Mouse (Mus musculus): ENCODE measurements at regions not wholly inside any gene's neighbourhood (a gene's known extent, or its start where the extent isn't known, plus 50 kb on each side); places are given as distances from the start of the nearest gene placed in this dataset.

DNA sequence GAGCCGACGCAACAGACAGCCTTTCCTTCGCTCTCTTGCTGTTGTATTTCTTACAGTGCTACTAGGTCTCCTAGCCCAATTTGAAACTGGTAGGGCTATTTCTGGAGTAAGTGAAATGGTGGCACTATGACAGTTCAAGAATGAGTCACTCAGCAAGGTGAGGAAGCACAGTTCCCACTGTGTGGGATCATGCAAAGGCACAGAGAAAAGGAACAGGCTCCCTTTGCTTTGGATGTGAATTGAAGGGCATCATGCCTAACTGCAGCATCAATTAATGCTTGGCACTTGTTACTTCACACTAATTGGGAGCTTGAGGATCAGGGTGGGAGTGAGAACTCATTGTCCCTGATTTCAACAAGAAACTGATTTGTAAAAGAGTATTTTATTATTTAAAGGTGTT, 560.8 kb upstream of the Tle4 start:
- Histone ChIP-seq H3K4me1 (no peaks in the 10 kb centered on the region), H3K9me3 (no peaks in the 10 kb centered on the region), H3K9ac (no peak overlapping the region), H3K4me2 (replicated peaks) (no peak overlapping the region), H3K27ac (no peak overlapping the region), H3K4me3 (no peak overlapping the region), H3K27me3 (no peaks in the 10 kb centered on the region), H3K36me3 (no peaks in the 10 kb centered on the region)
- WGBS: 95% methylated on average over 3 of the region's 3 CpGs
- ATAC-seq (ENCODE audit: low FRiP score, low read depth): no peak

DNA sequence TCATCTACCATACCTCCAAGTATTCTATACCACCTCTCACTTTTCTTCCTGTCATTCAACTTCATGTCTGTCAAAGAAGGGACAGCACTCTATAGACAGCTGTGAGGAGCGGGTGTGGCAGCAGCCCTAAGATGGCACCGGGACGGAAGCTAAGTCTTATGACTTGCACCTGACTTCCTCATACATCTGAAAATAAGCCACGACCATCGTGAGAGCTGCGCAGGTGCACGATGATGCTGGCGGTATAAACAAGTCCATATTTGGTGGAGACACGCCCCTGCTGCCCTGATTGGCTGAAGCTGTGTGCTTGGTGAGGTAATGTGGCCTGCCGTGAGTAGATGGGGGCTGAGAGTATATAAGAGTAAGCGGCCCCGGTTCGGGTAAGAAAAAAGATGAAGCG, 560.3 kb upstream of the Tle4 start:
- Histone ChIP-seq H3K4me1 (no peaks in the 10 kb centered on the region), H3K9me3 (no peaks in the 10 kb centered on the region), H3K9ac (no peak overlapping the region), H3K27ac (no peak overlapping the region), H3K36me3 (no peaks in the 10 kb centered on the region), H3K27me3 (no peaks in the 10 kb centered on the region), H3K4me3 (no peak overlapping the region), H3K4me2 (replicated peaks) (no peak overlapping the region)
- 83% methylated on average over 14 of the region's 14 CpGs for WGBS
- ATAC-seq (ENCODE audit: low FRiP score, low read depth): no peak

DNA sequence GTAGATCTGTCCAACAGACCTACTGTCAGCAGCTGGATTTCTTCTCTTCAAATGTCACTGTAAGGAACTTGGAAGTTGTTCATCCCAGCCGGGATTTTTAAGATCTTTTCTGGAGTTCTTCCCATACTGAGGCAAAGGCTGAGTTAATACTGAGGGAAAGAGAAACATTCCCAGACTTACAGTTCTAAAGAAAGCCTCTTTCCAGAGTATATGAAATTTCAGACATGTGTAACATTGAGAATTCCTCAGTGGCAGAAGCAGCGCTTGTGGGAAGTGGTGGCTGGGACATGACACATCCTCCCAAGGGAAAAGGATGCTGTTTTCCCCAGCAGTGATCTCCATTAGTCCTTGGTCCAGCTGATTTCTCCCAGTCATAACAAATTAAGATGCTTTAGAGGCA, 556.8 kb upstream of the Tle4 start:
- Histone ChIP-seq H3K27ac (no peak overlapping the region), H3K27me3 (no peaks in the 10 kb centered on the region), H3K9ac (no peak overlapping the region), H3K4me2 (replicated peaks) (no peak overlapping the region), H3K4me1 (no peaks in the 10 kb centered on the region), H3K4me3 (no peak overlapping the region), H3K9me3 (no peaks in the 10 kb centered on the region), H3K36me3 (no peaks in the 10 kb centered on the region)
- no peak for ATAC-seq (ENCODE audit: low FRiP score, low read depth)
- 58% methylated on average over 2 of the region's 2 CpGs for WGBS

GRCm38 (mm10) chr19:15146325-15146724, 548.5 kb upstream of the Tle4 start:
- Histone ChIP-seq H3K4me1 (no peaks in the 10 kb centered on the region), H3K27me3 (no peaks in the 10 kb centered on the region), H3K36me3 (no peaks in the 10 kb centered on the region), H3K4me3 (no peak overlapping the region), H3K9ac (no peak overlapping the region), H3K9me3 (no peaks in the 10 kb centered on the region), H3K4me2 (replicated peaks) (no peak overlapping the region), H3K27ac (no peak overlapping the region)
- ATAC-seq (ENCODE audit: low FRiP score, low read depth): no peak
- 82% methylated on average over 3 of the region's 3 CpGs for whole genome bisulfite sequencing

DNA sequence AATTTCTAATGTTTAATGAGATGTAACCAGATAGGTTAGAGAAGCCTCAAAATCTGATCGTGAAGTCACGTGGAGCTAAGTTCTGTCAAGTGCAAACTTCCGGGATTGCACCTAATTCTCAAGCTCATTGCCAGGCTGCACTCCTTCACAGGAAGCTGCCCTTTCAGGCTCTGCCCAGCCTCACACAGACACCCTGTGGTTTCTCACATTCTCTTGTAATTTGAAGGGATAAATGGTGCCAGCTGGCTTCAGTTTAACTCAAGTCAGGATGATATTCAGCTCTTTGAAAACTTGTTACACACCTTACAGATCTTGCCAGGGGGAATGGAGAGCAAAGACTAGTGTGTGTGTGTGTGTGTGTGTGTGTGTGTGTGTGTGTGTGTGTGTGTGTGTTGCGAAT, 529.3 kb upstream of the Tle4 start:
- 33% methylated on average over 4 of the region's 4 CpGs for WGBS

DNA sequence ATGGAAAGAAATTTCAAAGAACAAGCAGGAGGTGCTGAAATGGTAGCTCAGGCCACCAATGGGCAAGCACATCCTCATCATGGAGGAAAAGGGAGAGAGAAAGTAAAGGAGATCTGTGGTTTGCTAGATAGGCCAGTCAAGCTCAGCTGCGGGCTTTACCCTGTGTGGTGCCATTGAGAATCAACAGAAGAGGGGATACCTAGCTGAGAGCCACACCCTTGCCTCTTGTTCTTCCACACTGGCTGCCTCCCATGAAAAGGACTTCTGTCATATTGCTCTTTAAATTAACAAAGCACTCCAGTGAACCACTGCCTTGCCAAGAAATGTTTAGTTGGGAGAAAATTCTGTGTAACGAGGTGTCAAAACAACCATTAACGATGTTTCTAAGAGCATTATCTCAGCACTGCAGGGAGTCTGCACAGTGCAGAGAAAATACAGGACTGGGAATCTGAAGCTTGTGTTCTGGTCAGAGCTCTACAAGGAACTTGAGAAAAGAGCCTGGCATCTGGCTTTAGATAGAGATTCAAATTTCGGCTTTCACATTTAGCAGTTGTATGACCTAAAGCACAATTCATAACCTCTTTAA, 510.7 kb upstream of the Tle4 start:
- Histone ChIP-seq H3K36me3 (no peaks in the 10 kb centered on the region), H3K9ac (no peak overlapping the region), H3K27me3 (no peaks in the 10 kb centered on the region), H3K4me1 (no peaks in the 10 kb centered on the region), H3K9me3 (no peaks in the 10 kb centered on the region), H3K27ac (no peak overlapping the region), H3K4me2 (replicated peaks) (no peak overlapping the region), H3K4me3 (no peak overlapping the region)
- ATAC-seq (ENCODE audit: low FRiP score, low read depth): no peak
- WGBS: 60% methylated on average over 4 of the region's 4 CpGs

More for the DNA sequence above, 529.3 kb upstream of the Tle4 start:
- no peak for ATAC-seq (ENCODE audit: low FRiP score, low read depth)
- H3K4me3 ChIP-seq: no peak overlapping the region
- H3K36me3 ChIP-seq: no peaks in the 10 kb centered on the region
- no peaks in the 10 kb centered on the region for H3K27me3 ChIP-seq
- H3K27ac ChIP-seq: no peak overlapping the region
- no peak overlapping the region for H3K4me2 ChIP-seq (replicated peaks)
- H3K9me3 ChIP-seq: no peaks in the 10 kb centered on the region
- H3K9ac ChIP-seq: no peak overlapping the region
- no peaks in the 10 kb centered on the region for H3K4me1 ChIP-seq

GRCm38 (mm10) chr19:15095054-15095453, 497.2 kb upstream of the Tle4 start:
- H3K9ac ChIP-seq: no peak overlapping the region
- WGBS: 64% methylated on average over 1 of the region's 1 CpGs
- peaks cover 8% of the 10 kb centered on the region; the same call in 1 of the 2 replicates for H3K4me1 ChIP-seq
- no peaks in the 10 kb centered on the region for H3K27me3 ChIP-seq
- no peak overlapping the region for H3K4me2 ChIP-seq (replicated peaks)
- no peak for ATAC-seq (ENCODE audit: low FRiP score, low read depth)
- no peak overlapping the region for H3K4me3 ChIP-seq
- no peaks in the 10 kb centered on the region for H3K36me3 ChIP-seq
- H3K27ac ChIP-seq: no peak overlapping the region
- no peaks in the 10 kb centered on the region for H3K9me3 ChIP-seq

DNA sequence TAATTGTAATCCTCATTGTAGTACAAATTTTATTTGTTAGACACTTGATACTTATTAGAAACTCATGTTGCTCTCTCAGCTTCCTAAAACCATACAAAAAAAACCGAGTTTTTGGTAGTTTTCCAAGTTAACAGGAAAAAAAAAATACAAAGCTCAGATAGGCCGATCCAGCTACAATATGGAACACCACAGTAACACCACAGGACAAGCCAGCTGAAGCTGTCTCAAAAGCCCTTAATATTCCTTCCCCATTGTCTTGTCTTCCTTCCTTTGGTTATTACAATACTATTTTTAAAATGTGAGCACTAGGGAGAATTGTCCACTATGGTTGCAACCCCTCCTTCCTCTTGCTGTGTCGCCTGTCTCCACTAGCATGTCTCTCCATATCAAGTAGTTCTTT, 495.7 kb upstream of the Tle4 start:
- Histone ChIP-seq H3K27me3 (no peaks in the 10 kb centered on the region), H3K9me3 (no peaks in the 10 kb centered on the region), H3K36me3 (no peaks in the 10 kb centered on the region), H3K4me1 (peaks cover 8% of the 10 kb centered on the region; the same call in 1 of the 2 replicates), H3K4me2 (replicated peaks) (no peak overlapping the region), H3K27ac (no peak overlapping the region), H3K9ac (no peak overlapping the region), H3K4me3 (no peak overlapping the region)
- WGBS: 51% methylated on average over 3 of the region's 3 CpGs
- ATAC-seq (ENCODE audit: low FRiP score, low read depth): no peak

DNA sequence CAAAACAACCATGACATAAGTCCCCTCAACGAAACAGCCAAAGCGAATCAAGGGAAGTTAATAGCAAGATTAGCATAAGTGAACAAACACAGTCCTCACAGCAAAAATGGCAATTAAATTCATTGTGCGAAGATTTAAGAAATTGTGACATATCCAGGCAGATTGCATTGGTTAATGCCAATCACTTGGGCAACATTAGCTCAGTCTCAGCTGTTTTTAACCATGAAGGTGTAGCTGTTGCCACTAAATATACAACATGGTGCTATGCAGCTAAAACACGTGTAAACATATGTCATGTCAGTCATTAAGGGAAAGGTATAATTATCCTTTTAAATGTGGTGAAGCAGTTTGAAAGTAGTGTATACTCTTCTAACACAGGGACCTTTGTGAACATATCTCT, 482.8 kb upstream of the Tle4 start:
- no peak overlapping the region for H3K4me3 ChIP-seq
- no peaks in the 10 kb centered on the region for H3K27me3 ChIP-seq
- no peak for ATAC-seq (ENCODE audit: low FRiP score, low read depth)
- 82% methylated on average over 4 of the region's 4 CpGs for WGBS
- no peak overlapping the region for H3K27ac ChIP-seq
- no peaks in the 10 kb centered on the region for H3K9me3 ChIP-seq
- no peaks in the 10 kb centered on the region for H3K36me3 ChIP-seq
- H3K9ac ChIP-seq: no peak overlapping the region
- no peaks in the 10 kb centered on the region for H3K4me1 ChIP-seq
- no peak overlapping the region for H3K4me2 ChIP-seq (replicated peaks)

DNA sequence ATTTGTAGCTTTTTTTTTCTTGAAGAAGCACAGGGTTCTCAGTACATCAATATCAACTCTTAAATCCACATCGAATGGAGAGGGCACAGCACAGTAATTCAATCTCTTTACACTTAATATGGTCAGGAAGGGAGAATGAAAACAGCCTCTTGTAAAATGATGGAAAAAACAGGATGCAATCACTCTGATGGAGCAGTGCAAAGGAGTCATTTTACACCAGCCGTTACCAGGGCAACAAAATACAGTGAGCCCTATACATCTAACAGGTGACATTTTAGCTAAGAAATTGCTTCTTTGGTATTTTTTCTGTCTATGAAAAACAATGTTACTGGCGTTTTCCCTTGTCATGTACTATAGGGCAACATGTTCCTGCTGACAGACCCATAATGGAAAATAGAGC, 459.9 kb upstream of the Tle4 start:
- peak; percentile 40; the same call in 1 of the 2 replicates for ATAC-seq (ENCODE audit: low FRiP score, low read depth)
- H3K27me3 ChIP-seq: no peaks in the 10 kb centered on the region
- WGBS: 43% methylated on average over 3 of the region's 3 CpGs
- 0 out of 2 replicates have a peak, but pooled peaks cover 2% of the 10 kb centered on the region for H3K9me3 ChIP-seq
- H3K27ac ChIP-seq: no peak overlapping the region
- H3K9ac ChIP-seq: no peak overlapping the region
- H3K36me3 ChIP-seq: no peaks in the 10 kb centered on the region
- H3K4me1 ChIP-seq: peaks cover 29% of the 10 kb centered on the region
- no peak overlapping the region for H3K4me2 ChIP-seq (replicated peaks)
- H3K4me3 ChIP-seq: no peak overlapping the region

GRCm38 (mm10) chr19:15053582-15054141, 455.8 kb upstream of the Tle4 start:
- no peak for ATAC-seq (ENCODE audit: low FRiP score, low read depth)
- H3K9me3 ChIP-seq: no peaks in the 10 kb centered on the region
- no peak overlapping the region for H3K27ac ChIP-seq
- H3K4me1 ChIP-seq: peaks cover 36% of the 10 kb centered on the region
- H3K9ac ChIP-seq: no peak overlapping the region
- no peak overlapping the region for H3K4me3 ChIP-seq
- no peak overlapping the region for H3K4me2 ChIP-seq (replicated peaks)
- WGBS: 20% methylated on average over 3 of the region's 3 CpGs
- no peaks in the 10 kb centered on the region; the same call in 1 of the 2 replicates for H3K27me3 ChIP-seq
- no peaks in the 10 kb centered on the region for H3K36me3 ChIP-seq

GRCm38 (mm10) chr19:15052642-15053239, 454.9 kb upstream of the Tle4 start:
- no peak for ATAC-seq (ENCODE audit: low FRiP score, low read depth)
- H3K9ac ChIP-seq: no peak overlapping the region
- H3K27me3 ChIP-seq: no peaks in the 10 kb centered on the region; the same call in 1 of the 2 replicates
- no peak overlapping the region for H3K4me3 ChIP-seq
- H3K4me2 ChIP-seq (replicated peaks): peak overlapping the region; percentile 21; the same call in 1 of the 2 replicates
- 46% methylated on average over 10 of the region's 10 CpGs for WGBS
- no peak overlapping the region for H3K27ac ChIP-seq
- H3K9me3 ChIP-seq: no peaks in the 10 kb centered on the region
- H3K36me3 ChIP-seq: no peaks in the 10 kb centered on the region
- peaks cover 37% of the 10 kb centered on the region for H3K4me1 ChIP-seq

DNA sequence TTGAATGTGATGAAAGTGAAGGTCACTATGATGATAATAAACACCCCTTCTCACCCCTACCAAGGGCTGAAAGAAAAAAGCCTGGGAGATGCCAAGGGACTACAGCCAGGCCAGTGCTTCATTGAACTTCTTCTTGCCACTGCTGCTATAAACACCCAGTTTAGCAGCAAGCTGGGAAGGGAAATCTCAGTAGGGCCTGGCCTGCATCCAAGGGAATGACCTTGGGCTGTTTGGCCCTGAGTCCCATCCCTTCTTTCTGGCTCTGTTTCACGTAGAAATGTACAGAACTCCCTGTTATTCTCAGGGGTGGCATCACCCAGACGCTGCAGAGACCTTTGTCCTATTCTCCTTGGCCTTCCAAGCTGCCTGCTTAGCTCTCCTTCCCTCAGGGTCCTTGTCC, 450.0 kb upstream of the Tle4 start:
- no peaks in the 10 kb centered on the region for H3K9me3 ChIP-seq
- no peak overlapping the region for H3K27ac ChIP-seq
- H3K36me3 ChIP-seq: no peaks in the 10 kb centered on the region
- peaks cover 11% of the 10 kb centered on the region for H3K4me1 ChIP-seq
- no peak overlapping the region for H3K4me2 ChIP-seq (replicated peaks)
- H3K4me3 ChIP-seq: no peak overlapping the region
- WGBS: 67% methylated on average over 2 of the region's 2 CpGs
- H3K27me3 ChIP-seq: no peaks in the 10 kb centered on the region; the same call in 1 of the 2 replicates
- H3K9ac ChIP-seq: no peak overlapping the region
- ATAC-seq (ENCODE audit: low FRiP score, low read depth): no peak

All from limb, embryonic 13.5 days (tissue).